Mouse (Mus musculus) CD4-positive, CD25-positive, alpha-beta regulatory T cell, adult 2 months (primary cell): ENCODE measurements at regions not wholly inside any gene's neighbourhood (a gene's known extent, or its start where the extent isn't known, plus 50 kb on each side); places are given as distances from the start of the nearest gene placed in this dataset.
A peak's percentile ranks its signal among the peaks of the same experiment; 100 is the strongest.

Experiments used
- DNase-seq: peaks from one replicate; pipeline ENCODE4 v3.0.0-alpha.2; 2012; ENCODE audit warnings: low read depth, low spot score

DNA sequence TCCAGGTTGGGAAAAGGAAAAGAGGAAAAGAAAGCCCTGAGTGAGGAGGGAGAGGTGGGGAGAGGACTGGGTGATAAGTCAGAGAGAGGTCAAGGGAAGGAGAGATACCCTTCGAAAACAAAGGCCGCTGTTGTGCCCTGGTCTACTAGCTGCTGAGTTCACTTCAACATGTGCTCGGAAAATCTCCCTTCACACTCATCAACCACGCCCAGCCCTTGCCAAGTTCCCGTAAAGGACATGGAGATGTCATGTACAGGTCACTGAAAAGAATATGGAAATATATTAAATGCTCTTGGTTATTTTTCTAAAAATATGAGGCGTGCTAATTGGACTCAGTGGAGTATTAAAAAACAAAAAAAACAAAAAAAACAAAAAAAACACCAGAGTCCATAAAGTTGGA lies 359.5 kb upstream of the Actbl2 start:
- DNase-seq, result no peak

DNA sequence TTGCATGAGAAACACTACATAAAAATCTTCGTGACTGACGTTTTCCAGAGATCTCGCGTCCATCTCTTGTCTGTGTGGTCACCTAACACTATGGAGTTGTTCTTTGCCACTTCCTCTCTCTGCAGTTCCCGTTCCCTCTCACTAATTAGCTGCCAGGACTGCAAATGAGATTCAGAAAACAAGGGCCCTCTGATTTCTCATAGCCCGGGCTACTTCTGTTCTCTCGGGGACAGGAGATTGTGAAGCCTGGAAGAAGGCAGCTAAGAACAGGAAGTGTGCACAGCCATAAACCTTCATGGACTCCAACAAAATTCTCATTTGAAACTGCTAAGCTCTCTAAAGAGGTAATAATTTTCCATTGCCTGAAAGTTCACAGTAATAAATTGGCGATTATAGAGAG lies 358.9 kb upstream of the Actbl2 start:
- DNase-seq, result no peak

DNA sequence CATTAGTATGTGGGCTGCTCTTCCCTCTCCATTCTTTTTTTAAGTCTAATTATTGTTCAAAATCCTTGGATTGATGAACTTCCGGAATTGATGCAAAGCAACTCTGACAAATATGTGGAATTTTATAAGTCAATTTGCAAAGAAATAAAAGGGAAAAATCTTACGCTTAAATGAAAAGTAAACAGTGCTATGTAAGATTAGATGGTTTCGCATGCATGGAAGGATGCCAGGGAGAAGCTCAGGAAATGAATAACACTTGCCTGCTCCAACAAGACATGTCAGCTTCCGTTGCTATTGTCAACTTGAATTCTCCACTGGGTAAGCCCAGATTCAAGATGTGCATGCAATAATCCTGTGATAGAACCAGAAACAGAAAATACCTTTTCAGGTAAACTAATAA lies 357.2 kb upstream of the Actbl2 start:
- DNase-seq, result no peak

DNA sequence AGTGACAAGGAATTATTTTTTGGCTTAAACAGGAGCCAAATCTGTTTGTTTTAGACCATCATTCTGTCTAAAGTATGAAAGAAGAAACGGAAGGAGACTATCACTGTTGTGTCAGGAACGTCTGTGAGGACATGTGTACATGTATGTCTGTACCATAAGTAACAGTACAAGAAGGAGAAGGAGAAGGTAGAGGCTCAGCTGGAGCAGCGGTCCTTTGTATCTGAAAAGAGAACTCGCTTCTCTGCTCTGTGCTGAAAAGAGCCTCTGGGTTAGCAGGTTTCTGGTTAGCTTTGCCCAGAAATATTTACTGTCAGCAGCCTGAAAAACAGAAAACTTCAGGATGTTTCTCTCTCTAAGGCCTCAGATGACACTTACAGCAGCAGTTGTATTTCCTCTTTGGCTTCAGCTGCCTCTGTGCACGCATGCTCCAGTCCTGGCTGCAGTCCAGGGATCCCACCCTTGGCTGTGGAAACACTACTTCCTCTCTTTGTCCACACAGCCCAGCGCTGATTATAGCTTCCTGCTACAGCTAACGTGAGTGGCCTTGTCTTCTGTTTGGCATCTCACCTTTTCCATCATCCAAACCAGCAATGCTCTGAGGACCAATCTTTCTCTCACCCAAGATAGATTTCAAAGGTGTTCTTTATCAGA lies 351.7 kb upstream of the Actbl2 start:
- DNase-seq, result peak; percentile 1

DNA sequence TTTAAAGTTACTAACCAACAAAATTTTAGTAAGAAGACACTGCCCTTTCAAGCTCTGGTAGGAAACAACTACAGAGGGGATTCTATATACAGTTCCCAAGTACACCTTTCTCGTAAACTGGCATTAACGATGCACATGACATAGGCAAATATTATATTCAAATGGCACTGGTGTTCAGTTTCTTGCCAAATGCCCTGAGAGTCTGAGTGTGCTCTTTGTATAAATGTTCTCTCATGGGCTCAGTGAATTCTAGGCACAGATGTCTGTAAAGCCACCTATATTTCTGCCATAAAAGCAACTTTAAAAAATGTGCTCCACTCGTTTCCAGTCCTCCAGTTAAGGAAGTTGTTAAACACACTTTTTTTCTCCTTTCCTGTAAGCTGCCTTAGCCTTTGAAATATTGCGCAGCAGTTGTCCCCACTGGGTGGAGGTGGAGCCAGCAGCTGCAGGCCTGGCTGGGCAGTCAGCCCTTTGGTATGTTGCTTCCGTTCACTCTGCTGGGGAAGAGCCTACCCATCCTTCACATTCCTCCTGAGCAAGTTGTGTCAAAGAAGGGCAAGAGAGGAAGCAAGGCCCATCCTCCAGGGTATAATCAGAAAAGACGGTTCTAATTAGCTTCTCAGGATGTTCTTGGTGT lies 347.4 kb upstream of the Actbl2 start:
- DNase-seq, result no peak

DNA sequence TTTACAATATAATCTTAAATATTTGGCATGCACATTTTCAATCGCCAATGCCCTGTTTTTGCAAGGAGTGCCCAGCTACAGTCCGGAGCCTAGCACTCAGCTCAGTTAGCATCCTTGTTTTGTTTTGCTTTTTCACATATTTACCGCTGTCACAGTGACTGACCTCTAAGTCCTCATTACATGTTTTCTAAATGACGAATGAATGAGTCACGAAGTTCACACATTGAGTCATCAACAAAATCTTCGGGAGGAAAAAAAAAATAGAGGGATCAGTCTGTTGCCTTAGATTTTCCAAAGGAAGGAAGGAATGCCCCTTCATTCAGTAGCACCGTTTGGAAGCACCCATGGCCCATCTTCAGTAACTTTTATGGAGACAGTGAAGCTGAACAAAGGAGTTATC lies 342.9 kb upstream of the Actbl2 start:
- DNase-seq, result no peak

DNA sequence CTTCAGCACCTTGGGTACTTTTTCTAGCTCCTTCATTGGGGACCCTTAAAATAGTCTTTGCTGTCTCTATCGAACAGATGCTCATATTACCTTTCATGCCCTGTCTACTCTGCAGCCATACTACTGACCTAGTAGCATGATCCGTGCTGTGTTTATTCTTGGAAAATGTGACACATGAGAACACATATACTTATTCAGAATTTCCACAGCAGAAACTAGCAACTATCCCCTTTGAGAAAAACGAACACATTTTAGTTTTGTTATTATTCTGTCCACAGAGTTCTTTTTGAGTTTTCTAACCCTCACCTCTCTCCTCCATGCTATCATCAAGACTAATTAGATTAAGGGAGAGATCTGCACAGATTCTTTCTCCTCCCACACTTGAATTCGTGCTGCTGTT lies 341.6 kb upstream of the Actbl2 start:
- DNase-seq, result no peak

DNA sequence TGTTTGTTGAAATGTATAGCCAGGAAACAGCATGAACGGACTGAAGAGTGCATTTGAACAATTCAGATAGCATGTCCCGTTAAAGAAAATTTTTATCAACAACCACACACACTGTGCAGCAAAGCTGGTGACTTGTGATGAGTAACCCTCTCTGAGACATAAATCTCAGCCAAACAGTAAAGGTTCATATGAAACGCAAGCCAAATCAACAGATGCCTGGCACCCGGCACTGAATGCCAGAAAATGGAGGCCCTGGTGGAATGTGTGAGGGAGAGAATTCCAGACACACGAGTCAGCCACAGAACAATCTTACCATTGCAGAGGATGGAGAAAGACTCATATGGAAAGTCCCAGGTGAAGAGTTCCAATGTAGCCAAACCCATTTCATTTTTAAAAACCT lies 341.1 kb upstream of the Actbl2 start:
- DNase-seq, result no peak

DNA sequence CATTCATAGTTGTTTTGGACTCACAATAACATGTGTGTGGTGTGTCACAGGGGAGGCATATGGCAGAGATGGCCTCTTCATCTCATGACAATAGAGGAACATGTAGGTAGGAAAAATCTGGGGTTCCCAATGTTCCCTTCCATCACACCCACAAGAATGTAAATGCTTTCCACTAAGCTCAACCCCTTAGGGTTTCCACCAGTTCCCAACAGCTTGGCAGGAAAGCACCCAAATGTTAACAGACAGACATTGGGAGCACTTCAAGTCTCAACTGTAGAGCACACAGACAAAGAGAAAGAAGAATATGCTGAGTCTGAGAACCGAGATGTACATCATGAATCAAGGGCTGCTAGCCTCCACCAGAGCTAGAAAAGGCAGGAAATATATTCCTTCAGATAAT lies 339.7 kb upstream of the Actbl2 start:
- DNase-seq, result no peak

DNA sequence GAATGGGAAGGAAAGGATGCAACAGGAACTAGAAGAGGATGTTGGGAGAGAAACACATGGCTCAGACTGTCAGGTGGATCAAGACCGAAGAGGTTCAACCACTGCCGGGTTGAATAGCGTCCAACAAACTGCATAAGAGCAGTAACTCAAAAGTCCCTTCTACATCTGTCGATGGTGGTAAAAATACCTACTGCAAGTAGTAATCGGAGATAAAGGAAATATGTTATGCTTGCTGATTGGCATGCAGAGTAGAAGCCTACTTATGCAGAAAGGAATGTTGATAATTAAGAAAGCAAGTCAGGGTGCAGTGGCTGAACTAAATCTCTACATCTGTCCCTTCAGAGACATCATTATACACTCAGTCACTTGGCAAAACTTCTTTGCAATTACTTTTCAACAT lies 330.9 kb upstream of the Actbl2 start:
- DNase-seq, result no peak

DNA sequence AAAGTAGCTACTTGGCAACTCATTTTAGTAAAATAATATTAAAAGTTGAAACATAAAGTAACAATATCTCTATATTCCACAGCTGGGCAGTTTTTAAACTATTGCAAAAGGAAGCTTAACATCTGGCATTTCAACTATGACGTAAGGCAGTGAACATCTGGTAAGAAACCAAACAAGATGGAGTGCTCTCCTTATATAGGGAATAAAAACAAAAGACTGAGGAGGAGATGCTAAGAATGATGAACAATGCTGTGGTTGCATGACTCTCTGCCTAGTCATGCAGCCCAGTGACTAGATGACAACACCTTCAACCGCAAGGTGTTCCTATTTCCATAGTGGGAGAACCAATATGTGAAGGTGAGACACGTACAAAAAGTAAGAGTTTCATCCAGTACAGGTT lies 329.9 kb upstream of the Actbl2 start:
- DNase-seq, result no peak

DNA sequence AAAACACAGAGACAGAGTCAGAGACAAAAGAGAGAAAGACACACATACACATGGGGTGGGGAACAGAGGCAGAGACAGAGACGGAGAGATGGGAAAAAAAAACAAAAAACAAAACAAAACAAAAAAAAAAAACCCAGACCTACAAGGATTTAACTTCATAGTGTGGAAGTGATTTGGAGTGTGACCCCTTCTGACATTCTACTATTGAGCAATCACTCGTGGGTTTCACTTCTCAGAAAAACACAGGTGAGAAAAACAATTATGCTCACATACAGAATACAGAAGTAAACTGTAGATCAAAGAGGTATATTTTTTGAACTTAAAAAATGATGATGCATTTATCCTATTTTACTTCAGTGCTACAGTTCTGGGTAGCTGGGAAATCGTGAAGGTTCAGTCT lies 326.7 kb upstream of the Actbl2 start:
- no peak for DNase-seq

DNA sequence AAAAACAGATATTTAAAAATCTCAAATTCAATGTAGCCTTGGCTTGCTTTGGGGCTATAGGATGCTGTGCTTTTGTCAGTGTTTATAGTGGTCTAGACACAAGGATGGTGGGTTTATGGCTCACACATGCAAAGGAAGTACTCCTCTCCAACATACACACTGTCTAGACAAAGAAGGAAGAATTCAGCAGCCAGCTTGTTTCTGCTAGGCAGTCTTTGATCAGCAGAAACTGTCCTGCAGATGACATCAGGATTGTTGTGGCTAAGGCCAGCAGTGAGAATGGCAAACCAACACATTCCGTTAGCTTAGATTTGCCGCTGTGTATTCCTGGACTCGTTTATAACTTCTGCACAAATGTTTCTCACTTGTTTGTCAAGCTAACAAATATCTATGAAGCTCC lies 325.9 kb upstream of the Actbl2 start:
- no peak for DNase-seq

DNA sequence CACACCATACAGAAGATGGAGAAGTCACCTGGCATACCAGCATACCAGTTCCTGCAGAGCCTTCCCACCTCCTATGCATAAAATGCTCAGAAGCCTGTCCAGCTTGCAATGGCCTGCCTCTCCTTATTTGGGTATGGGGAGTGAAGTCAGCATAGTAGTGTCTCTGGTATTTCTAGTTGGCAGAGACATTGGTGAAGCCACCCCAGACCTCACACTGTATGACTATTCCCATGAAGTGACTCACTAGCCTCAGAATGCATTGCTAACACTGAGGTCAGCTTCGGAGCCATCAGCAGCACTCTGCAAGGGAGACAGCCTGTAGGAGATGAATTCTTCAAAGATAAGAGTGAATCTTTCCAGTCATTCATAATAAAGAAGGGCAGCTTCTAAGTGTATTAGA lies 325.2 kb upstream of the Actbl2 start:
- no peak for DNase-seq

DNA sequence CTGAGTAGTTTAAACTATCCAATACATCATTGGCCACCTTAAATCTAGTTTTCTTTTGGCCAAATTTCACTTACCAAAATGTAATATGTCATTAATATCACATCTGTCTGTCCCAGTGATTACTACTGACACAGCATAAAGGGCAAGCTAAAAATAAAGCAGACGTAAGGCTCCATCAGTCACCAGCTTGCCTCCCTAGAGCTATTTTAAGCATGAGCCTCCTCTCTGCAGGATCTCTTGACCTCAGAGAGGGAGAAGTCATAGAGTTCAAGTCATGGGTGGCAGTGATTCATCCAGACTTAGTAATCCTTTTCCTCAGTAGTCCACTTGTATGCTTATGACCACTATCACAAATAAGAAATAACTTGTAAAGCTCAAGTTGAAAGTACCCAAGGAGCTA lies 313.2 kb upstream of the Actbl2 start:
- DNase-seq, result no peak

DNA sequence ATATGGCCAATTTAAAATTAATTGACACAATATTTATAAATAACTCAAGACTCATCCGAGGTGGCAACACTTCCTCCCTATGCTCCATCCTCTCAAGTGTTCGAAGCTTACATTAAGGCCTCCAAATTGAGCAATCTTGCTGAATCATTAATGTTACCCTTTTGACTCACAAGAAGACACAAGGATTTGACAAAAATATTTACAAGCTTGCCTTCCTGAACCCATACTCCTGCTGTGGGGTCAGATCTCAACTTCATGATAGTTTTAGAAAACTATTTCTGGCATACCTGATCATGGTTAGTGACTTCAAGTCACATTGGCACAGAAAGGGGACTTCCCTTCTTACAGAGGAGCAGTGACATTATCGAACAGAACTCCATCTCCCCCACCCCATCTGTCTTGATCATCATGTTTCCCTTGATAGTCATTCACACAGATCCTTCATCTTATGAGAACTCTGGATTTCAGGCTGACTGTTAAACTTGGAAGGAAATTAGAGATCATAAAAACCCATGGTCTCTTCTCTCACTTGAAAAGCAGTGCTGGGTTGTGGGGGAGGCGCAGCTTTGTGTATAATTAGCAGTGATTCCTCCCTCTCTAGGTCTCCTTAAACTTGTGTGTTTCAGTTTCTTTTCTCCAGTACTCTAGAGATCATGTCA lies 311.7 kb upstream of the Actbl2 start:
- no peak for DNase-seq

DNA sequence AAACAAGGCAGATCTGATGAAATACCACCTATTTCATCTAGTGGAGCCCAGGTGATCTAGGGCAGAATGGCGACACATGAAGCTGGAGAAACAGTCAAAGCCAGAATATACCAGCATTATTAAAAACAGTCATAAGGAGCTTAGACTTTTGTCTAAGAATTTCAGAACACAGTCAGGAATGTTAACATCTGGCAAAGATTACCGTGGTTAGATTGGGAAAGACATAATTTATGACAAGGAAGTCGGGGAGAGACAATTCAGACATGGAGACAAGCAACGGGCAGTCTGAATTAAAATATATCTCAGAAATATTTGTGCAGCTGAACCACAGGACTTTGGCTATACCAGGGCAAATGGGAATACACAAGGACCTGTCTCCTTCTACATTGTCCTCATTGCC lies 310.8 kb upstream of the Actbl2 start:
- no peak for DNase-seq

DNA sequence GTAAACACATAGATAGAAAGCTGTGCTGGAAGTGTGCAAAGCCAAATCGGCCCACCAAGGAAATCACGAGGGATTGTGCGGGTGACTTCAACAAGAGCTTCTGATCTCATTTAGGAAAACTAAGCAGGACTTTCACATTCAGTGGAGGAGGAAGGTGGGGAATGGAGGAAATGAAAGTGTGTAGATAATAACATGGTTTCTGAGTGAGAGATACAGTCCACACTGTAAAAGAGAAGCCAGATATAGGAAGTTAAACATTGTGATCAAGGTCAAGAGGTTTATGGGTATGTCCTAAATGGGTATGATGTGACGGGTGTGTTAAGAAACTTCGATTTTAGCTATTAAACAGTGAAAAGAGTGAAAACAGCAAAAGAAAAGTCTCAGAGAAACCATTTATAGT lies 310.1 kb upstream of the Actbl2 start:
- DNase-seq, result no peak

DNA sequence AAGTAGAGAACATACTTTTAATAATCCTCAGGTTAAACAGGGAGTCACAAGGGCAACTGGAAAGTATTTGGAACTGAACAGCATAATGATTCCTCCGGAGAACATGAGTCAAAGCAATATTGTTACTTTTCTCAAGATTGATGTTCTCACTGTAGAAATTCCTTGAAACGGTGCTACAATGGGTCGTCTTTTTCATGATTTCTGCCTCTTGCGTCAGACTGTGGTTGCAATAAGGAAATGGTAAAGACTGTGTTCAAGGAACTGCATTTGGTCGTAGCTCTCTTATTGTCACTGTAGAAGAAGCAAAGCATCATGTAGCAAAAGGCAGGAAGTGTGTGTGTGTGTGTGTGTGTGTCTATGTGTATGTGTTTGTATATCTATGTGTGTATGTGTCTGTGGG lies 294.6 kb upstream of the Actbl2 start:
- DNase-seq, result peak; percentile 75

DNA sequence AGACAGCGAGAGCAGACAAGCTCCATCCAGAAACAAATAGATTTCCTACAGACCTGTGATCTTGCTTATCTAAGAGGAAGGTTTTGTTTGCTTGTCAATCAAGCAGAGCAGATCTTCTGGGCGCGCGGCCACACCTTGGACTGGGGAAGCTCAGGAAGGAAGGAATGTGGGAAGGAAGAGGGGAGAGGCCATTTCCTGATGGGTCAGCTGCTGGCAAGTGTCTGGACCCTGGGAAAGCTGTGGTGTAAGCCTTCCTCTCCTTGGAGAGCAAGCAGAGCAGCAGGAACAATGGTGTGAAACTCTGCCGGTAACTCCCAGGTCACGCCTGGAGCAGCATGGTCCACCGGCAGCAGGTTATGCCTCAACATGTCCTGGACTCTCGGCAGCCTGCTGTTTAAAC lies 287.7 kb upstream of the Actbl2 start:
- no peak for DNase-seq

DNA sequence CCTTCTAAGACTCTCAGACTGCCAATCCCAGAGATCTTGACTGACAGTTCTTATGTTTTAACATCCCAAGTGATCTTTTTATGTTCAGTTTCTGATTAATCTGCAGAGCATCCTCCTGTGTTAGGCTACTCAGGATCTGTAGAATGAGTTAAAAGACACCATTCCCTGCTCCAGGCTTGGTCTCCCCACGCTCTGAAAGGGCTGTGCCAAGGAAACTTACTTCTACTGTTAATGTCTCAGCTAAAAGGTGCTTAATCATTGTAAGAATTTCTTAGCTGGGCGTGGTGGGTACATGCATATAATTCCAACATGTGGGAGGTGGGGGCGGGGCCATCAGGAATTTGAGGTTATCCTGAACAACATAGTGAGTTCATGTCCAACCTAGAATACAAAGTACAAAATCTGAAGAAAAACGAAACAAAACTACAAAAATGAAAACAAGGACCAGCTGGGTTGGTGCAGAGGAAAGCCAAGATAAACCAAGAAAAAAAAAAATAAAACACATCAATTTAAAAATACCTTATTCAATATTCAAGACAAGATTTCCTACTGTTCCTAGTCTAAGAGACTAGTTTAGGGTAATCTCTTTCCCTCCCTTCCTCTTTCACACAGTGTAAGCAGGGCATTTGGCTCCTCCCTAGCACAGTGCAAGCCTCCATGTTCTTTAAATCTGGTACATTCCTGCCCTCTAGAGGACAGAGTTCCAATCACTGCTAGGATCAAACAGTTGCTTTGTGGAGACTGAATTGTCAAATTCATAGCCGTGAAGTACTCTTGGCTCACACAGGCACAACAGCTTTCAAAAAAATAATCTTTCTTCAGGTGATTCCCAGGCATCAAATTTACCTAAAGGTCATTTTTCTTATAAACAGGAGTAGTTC lies 286.9 kb upstream of the Actbl2 start:
- DNase-seq, result peak; percentile 78

DNA sequence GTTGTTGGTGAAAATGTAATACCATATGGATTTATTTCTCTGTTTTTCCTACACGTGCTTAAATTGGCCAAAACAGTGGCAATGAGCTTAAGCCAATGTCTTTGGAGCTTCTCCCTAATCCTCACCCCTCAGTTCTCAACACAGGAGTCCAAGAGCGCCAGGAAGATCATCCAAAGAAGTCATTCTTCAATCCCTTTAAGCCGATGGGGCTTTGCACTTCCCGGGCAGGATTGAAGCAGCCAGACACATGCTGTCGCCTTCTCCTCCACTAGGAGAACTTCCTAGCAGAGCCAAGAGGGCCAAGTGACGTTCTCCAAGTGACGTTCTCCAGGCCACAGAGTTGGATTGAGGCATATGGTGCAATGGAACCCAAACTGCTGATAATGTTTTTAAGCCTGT lies 286.3 kb upstream of the Actbl2 start:
- DNase-seq, result no peak
